Mouse (Mus musculus): ENCODE results near the gene Itpkb. TPM values are rescaled to one million over a fixed set of nuclear protein-coding genes. Genes with fewer than 3 reads are reported as not detected.

Gene Itpkb
- total RNA-seq, 2 experiments from 2014 or later = 24.2 to 25.2 TPM

- no peak for DNase-seq
Measured at GRCm38 (mm10) chr1:180421165-180421909, 91.1 kb downstream of the Itpkb start.

GRCm38 (mm10) chr1:180422076-180422828 is 92.0 kb downstream of the Itpkb start:
- peak; percentile 61 to 66 for DNase-seq

GRCm38 (mm10) chr1:180423008-180423639 is 92.8 kb downstream of the Itpkb start:
- DNase-seq = no peak

GRCm38 (mm10) chr1:180423931-180424330 is 93.6 kb downstream of the Itpkb start:
- DNase-seq = no peak

GRCm38 (mm10) chr1:180426405-180426804 is 96.1 kb downstream of the Itpkb start:
- DNase-seq = no peak

- peak; percentile 56 to 66 for DNase-seq
Measured at GRCm38 (mm10) chr1:180427685-180428084, 97.4 kb downstream of the Itpkb start.

GRCm38 (mm10) chr1:180428101-180428712 is 97.9 kb downstream of the Itpkb start:
- peak in 1 of 2 experiments; percentile 60 for DNase-seq

GRCm38 (mm10) chr1:180428871-180429270 is 98.6 kb downstream of the Itpkb start:
- DNase-seq = no peak

- DNase-seq = no peak
Measured at GRCm38 (mm10) chr1:180429819-180430218, 99.5 kb downstream of the Itpkb start.

GRCm38 (mm10) chr1:180431833-180432232 is 101.5 kb downstream of the Itpkb start:
- no peak for DNase-seq

GRCm38 (mm10) chr1:180433098-180433538 is 102.8 kb downstream of the Itpkb start:
- no peak for DNase-seq

GRCm38 (mm10) chr1:180433796-180434566 is 103.7 kb downstream of the Itpkb start:
- peak; percentile 61 to 67 for DNase-seq

GRCm38 (mm10) chr1:180434925-180435324 is 104.6 kb downstream of the Itpkb start:
- DNase-seq = no peak

- no peak for DNase-seq
Measured at GRCm38 (mm10) chr1:180439496-180439895, 109.2 kb downstream of the Itpkb start.

- DNase-seq = no peak
Measured at GRCm38 (mm10) chr1:180444411-180444810, 114.1 kb downstream of the Itpkb start.

- no peak for DNase-seq
Measured at GRCm38 (mm10) chr1:180449641-180450040, 119.4 kb downstream of the Itpkb start.

- no peak for DNase-seq
Measured at GRCm38 (mm10) chr1:180458274-180458673, 128.0 kb downstream of the Itpkb start.

- DNase-seq = no peak
Measured at GRCm38 (mm10) chr1:180458680-180459079, 128.4 kb downstream of the Itpkb start.

- no peak for DNase-seq
Measured at GRCm38 (mm10) chr1:180460721-180461120, 130.4 kb downstream of the Itpkb start.

GRCm38 (mm10) chr1:180462396-180462795 is 132.1 kb downstream of the Itpkb start:
- DNase-seq = no peak

- no peak for DNase-seq
Measured at GRCm38 (mm10) chr1:180462983-180463475, 132.7 kb downstream of the Itpkb start.

- DNase-seq = no peak
Measured at GRCm38 (mm10) chr1:180464357-180464756, 134.1 kb downstream of the Itpkb start.

Measured in layer of hippocampus, postnatal 36 days (tissue).